Mouse (Mus musculus) forebrain, embryonic 13.5 days (tissue): ENCODE results near the gene Foxd1. TPM values are rescaled to one million over a fixed set of nuclear protein-coding genes. Genes with fewer than 3 reads are reported as not detected.

Experiments
- ATAC-seq: fragments of 200-750 bp; cut with Nextera tagmentation; 2 replicates; pipeline ENCODE4 v1.8.0; 2017
- H3K27ac ChIP-seq: fragments of 300-500 bp; sonication (generic); 2 replicates; pipeline ENCODE4 v1.5.1; 2015; ENCODE audit warnings: inconsistent platforms, mild to moderate bottlenecking, moderate library complexity
- H3K27me3 ChIP-seq: fragments of 300-500 bp; sonication (generic); 2 replicates; pipeline ENCODE4 v1.6.1; 2015; ENCODE audit warnings: mild to moderate bottlenecking, inconsistent platforms
- H3K36me3 ChIP-seq: fragments of 300-500 bp; sonication (generic); 2 replicates; pipeline ENCODE4 v1.6.1; 2015; ENCODE audit warnings: mild to moderate bottlenecking, inconsistent platforms; ENCODE audit not compliant: poor library complexity, severe bottlenecking
- H3K4me1 ChIP-seq: fragments of 300-500 bp; sonication (generic); 2 replicates; pipeline ENCODE4 v1.6.1; 2015; ENCODE audit warnings: inconsistent platforms
- H3K4me2 ChIP-seq: fragments of 300-500 bp; sonication (generic); 2 replicates; pipeline ENCODE4 v1.6.1; 2015; ENCODE audit warnings: inconsistent platforms, mild to moderate bottlenecking, moderate library complexity
- H3K4me3 ChIP-seq: fragments of 300-500 bp; sonication (generic); 2 replicates; pipeline ENCODE4 v1.5.1; 2015; ENCODE audit warnings: mild to moderate bottlenecking, inconsistent platforms
- H3K9ac ChIP-seq: fragments of 300-500 bp; sonication (generic); 2 replicates; pipeline ENCODE4 v1.6.1; 2015; ENCODE audit warnings: mild to moderate bottlenecking, inconsistent platforms
- H3K9me3 ChIP-seq: fragments of 300-500 bp; sonication (generic); replicated peaks from 2 replicates; pipeline ENCODE4 v1.6.1; 2016; ENCODE audit warnings: inconsistent platforms
- WGBS: fragments of 180-500 bp; shearing (Covaris S2); methylation state at CpG from one replicate; pipeline ENCODE4 v1.1.7; 2015; 5-methylcytosine and 5-hydroxymethylcytosine counted together
- polyA plus RNA-seq: library from polyadenylated mRNA; unstranded; fragments of >200 nt; fragmentation: Nextera tagmentation; extraction: Ambion mirVana; gene quantifications from 2 replicates; pipeline ENCODE4 v1.2.1, GENCODE M21; 2015

The Foxd1 gene
- polyA plus RNA-seq, 1 experiment from 2014 or later = 0.80 TPM

DNA sequence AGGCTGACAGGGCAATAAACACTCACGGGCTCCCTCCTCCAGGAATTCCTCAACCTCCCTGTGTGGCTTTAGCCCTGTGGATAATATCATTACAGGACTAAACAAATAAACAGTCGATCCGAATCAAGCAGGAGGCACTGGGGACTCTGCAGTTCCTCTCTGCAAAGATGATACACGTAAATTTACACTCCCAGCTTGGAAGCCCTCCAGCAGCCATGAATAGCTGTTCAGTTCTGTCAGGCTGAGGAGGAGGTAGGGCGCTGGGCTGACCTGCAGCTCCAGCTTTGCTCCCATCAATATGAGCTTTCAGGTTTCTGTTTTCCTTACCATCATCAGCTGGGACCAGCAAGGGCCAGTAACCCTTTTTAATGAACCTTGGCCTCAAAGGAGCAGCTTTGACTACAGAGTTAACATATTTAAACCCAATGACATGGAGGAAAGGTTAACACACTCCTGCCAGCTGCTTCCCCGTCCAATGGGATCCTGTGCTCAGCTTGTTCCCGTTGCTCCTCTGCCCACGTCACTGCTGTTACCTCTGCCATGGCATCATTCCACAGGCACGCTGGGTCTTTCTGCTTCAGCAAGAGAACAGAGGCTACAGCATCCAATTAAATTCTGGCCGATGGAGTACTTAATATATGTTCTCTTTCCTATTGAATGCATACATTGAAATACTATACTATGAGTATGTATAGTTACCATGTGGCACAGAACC is 39.5 kb downstream of the Foxd1 start:
- Histone ChIP-seq H3K4me2 (no peak overlapping the region), H3K27me3 (peaks cover 69% of the 10 kb centered on the region), H3K27ac (no peak overlapping the region), H3K9me3 (no peaks in the 10 kb centered on the region), H3K36me3 (no peaks in the 10 kb centered on the region), H3K9ac (no peak overlapping the region), H3K4me3 (no peak overlapping the region), H3K4me1 (peaks cover 7% of the 10 kb centered on the region; the same call in 1 of the 2 replicates)
- WGBS = 33% methylated on average over 10 of the region's 10 CpGs
- no peak for ATAC-seq

Other genes with a start within 250 kb of the Foxd1 start
- 7.0 TPM in 2 replicates for gene Arhgef28, start 147.8 kb upstream of the Foxd1 start, polyA plus RNA-seq
- gene Utp15, start 91.2 kb upstream of the Foxd1 start, polyA plus RNA-seq = 31.3 and 32.1 TPM in 2 replicates
- 43.3 and 45.8 TPM in 2 replicates for gene Ankra2, start 91.2 kb upstream of the Foxd1 start, polyA plus RNA-seq
- not detected in 2 replicates for gene Gm21976, start 74.4 kb upstream of the Foxd1 start, polyA plus RNA-seq
- gene Btf3, start 37.2 kb upstream of the Foxd1 start, polyA plus RNA-seq = 669 and 719 TPM in 2 replicates
- 0.81 and 2.6 TPM in 2 replicates for gene Gm10320, start 137.8 kb downstream of the Foxd1 start, polyA plus RNA-seq